Mouse (Mus musculus) olfactory bulb, adult 2 months (tissue): ENCODE measurements around the gene Sptlc3. TPM values are rescaled to one million over a fixed set of nuclear protein-coding genes. Genes with fewer than 3 reads are reported as not detected.

ENCODE experiments used
- H3K27ac ChIP-seq: fragments of 200-500 bp; 2 replicates; pipeline ENCODE4 v1.5.1; 2012; ENCODE audit warnings: low read depth, low read length; ENCODE audit not compliant: insufficient read depth
- H3K4me1 ChIP-seq: fragments of 200-500 bp; 2 replicates; pipeline ENCODE4 v1.6.1; 2012; ENCODE audit warnings: low read length; ENCODE audit not compliant: control insufficient read depth, insufficient read depth
- H3K4me3 ChIP-seq: fragments of 200-500 bp; 2 replicates; pipeline ENCODE4 v1.5.1; 2012; ENCODE audit warnings: mild to moderate bottlenecking, low read depth, low read length, moderate library complexity; ENCODE audit not compliant: insufficient read depth
- CTCF ChIP-seq: fragments of 200-500 bp; IDR thresholded peaks from 2 replicates; pipeline ENCODE4 v1.5.1; 2012; ENCODE audit warnings: low read depth, mild to moderate bottlenecking, low read length, moderate library complexity; ENCODE audit not compliant: insufficient read depth
- POLR2A ChIP-seq: fragments of 200-500 bp; IDR thresholded peaks from 2 replicates; pipeline ENCODE4 v1.6.1; 2012; ENCODE audit warnings: mild to moderate bottlenecking, low read depth, low read length, moderate library complexity; ENCODE audit not compliant: insufficient read depth
- WGBS: fragments of 180-500 bp; shearing (Covaris S2); methylation state at CpG from one replicate; pipeline ENCODE4 v1.1.7; 2018; 5-methylcytosine and 5-hydroxymethylcytosine counted together
- polyA plus RNA-seq: library from polyadenylated mRNA; stranded (reverse); fragments of >200 nt; gene quantifications from 2 replicates; pipeline ENCODE4 v1.2.4, GENCODE M21; 2012; ENCODE audit warnings: low replicate concordance; ENCODE audit not compliant: missing spikeins, insufficient read depth, insufficient read length

Gene Sptlc3
- polyA plus RNA-seq, 1 experiment = not detected

DNA sequence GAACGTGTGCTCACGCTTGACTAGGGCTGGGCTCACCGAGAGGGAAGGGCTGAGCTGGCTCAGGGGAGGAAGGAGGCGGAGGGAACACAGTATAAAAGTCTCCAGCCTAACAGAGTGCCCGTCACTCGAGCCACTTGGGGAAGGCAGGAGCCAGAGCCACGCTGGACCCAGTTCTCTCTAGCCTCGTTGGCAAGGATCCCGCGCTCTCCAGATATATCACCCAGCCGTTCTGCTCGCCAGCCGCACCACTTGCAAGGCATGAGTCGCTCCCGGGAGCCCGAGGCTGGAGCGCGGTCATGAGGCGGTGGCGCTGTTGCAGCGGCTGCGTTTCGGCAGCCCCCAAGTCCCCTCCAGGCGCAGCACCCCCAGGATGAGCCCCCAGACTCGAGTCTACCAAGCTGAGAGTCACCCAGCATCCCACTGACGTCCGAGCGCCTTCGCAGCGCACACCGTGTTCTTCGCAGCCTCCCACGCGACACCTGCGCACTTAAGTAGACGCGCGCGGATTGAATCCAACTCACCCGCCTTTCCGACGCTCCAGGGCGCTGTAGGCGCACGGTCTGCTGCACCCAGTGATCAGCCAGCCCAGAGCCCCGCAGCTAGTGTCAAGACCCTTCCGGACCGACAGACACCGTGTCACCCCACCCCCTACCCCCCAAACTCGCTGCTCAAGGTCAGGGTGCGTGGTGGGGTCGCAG, 183.5 kb downstream of the Sptlc3 start:
- TF ChIP-seq CTCF (no peak), POLR2A (no peak; the same call in 1 of the 2 replicates)
- Histone ChIP-seq H3K4me3 (peak overlapping the region; percentile 76), H3K4me1 (0 out of 2 replicates have a peak, but pooled peaks cover 4% of the 10 kb centered on the region), H3K27ac (no peak overlapping the region)
- WGBS = under 1% methylated on average over 52 of the region's 52 CpGs

DNA sequence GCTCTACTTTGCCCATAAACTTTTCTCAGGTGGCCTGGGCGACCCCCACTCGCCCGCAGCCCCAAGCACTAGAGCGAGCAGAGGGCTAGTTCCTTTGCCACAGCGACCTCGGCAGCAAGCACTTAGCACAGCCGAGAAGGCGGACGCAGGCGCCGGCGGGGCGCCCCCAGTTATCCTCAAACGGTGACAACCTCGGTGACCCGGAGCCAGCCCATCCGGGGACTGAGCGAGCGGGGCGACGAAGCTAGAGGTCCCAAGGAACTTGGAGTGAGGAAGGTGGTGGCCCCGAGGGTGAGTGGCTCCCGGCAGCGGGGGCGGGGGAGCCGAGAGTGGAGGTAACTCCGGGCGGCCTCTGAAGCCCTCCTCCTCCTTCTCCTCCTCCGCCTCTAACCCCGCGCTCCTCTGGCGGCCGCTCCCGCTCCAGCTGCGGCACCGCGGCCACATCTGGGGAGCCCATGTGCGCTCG, 184.1 kb downstream of the Sptlc3 start, which contains the start of gene Ism1:
Ism1 (plus strand) TSS at position 370 of the 466 bp plus-strand sequence.
- Histone ChIP-seq H3K27ac (no peak within 1 kb of the TSS), H3K4me1 (0 out of 2 replicates have a peak, but pooled peaks cover 4% of the 10 kb centered on the region), H3K4me3 (peak within 1 kb of the TSS; percentile 76)
- under 1% methylated on average over 39 of the region's 39 CpGs for WGBS
- TF ChIP-seq CTCF (no peak), POLR2A (no peak)

DNA sequence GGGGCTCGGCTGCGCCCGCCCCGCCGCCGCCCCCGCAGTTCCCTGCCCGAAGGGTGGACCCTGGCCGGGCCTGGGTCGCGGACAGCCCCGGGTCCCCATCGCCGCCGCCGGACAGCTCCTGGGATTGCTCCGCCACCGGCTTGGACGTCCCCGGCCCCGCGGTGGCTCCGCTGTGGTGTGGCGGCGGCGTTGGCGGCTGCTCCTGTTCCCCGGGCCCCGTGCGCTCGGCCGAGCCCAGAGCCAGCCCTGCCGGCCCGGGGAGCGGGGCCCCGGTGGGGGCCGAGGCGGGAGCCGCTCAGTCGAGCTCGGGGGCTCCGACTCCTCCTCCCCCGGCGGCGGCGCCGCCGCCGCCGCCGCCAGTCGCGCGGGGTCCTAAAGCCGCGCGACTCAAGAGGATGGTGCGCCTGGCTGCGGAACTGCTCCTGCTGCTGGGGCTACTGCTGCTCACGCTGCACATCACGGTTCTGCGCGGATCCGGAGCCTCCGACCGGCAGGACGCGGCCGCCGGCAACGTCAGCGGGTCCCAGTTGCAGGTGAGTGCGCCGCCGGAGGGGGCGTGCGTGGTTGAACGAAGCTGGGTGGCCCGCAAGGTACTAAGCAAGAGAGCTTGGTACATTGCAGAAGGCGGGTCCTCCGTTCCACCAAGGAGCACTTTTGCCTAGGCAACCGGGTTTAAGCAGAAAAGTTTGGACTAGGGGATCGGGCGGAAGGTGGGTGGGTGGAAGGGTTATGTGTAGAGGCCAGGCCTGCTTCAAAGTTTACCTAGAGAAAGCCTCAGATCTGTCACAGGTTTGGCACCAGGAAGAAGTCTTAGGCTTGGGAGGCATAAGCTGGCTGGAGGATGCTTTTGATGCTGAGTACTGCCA, 184.8 kb downstream of the Sptlc3 start:
- peak overlapping the region; percentile 76 for H3K4me3 ChIP-seq
- H3K27ac ChIP-seq = no peak overlapping the region
- 1% methylated on average over 84 of the region's 84 CpGs for WGBS
- TF ChIP-seq POLR2A (0 out of 2 replicates have a peak, but pooled peaks have one; percentile 20), CTCF (no peak)
- 0 out of 2 replicates have a peak, but pooled peaks cover 4% of the 10 kb centered on the region for H3K4me1 ChIP-seq

DNA sequence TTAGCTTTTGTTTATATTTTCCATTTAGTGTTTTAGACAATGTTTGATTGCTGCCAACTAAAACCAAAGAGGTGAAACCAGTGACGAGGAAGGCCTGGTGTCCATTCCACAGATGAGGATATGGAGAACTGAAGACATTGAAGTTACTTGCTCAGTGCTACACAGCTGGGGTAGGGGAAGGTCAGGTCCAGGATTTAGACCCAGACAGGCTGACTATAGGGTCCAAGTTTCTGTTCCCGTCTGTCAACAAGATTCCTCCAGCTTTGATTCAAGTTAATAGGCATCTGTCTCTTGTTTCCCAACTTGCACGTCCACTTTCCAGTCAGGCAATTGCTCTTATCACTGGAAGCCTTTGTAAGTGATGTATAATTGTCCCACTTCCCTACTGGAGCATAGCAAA, 188.8 kb downstream of the Sptlc3 start:
- TF ChIP-seq POLR2A = no peak
- no peak for TF ChIP-seq CTCF
- no peak overlapping the region for H3K4me3 ChIP-seq
- WGBS = 75% methylated on average over 3 of the region's 3 CpGs
- H3K4me1 ChIP-seq = no peaks in the 10 kb centered on the region
- no peak overlapping the region for H3K27ac ChIP-seq

Other genes starting within 250 kb of the Sptlc3 start
- not detected in 2 replicates for gene Ism1, start 184.3 kb downstream of the Sptlc3 start, polyA plus RNA-seq